Mouse (Mus musculus) bone marrow, adult 2 months (tissue): ENCODE data around the gene Sirt3.

Source experiments
- CTCF ChIP-seq: fragments of 200-500 bp; IDR thresholded peaks from 2 replicates; pipeline ENCODE4 v1.5.1; 2011; ENCODE audit warnings: low read length, control low read depth; ENCODE audit not compliant: control insufficient read depth, insufficient read depth
- POLR2A ChIP-seq: fragments of 200-500 bp; IDR thresholded peaks from 2 replicates; pipeline ENCODE4 v1.6.1; 2011; ENCODE audit warnings: low read depth, mild to moderate bottlenecking, control low read depth, low read length, borderline replicate concordance; ENCODE audit not compliant: control insufficient read depth

DNA sequence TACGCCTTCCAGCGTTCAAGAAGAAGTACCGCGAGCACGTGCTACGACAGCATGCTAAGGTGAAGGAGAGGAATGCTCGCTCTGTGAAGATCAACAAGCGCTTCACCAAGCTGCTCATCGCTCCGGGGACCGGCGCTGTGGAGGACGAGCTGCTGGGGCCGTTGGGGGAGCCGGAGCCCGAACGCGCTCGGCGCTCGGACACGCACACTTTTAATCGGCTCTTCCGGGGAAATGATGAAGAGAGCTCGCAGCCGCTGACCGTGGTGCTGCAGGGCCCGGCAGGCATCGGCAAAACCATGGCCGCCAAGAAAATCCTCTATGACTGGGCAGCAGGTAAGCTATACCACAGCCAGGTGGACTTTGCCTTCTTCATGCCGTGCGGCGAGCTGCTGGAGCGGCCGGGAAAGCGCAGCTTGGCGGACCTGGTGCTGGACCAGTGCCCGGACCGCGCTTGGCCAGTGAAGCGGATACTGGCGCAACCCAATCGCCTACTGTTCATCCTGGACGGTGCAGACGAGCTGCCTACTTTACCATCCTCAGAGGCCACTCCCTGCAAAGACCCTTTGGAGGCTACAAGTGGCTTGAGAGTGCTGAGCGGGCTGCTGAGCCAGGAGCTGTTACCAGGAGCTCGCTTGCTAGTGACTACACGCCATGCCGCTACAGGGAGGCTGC lies 40.4 kb upstream of the Sirt3 start:
- TF ChIP-seq CTCF, result no peak
- no peak for TF ChIP-seq POLR2A
